Mouse (Mus musculus) heart, embryonic 13.5 days (tissue): ENCODE data around the gene Cxcr5. TPM values are rescaled to one million over a fixed set of nuclear protein-coding genes. Genes with fewer than 3 reads are reported as not detected.

ENCODE experiments used
- ATAC-seq: fragments of 200-750 bp; cut with Nextera tagmentation; 2 replicates; pipeline ENCODE4 v1.8.0; 2017; ENCODE audit warnings: moderate TSS enrichment; ENCODE audit not compliant: insufficient number of reproducible peaks, low FRiP score, low TSS enrichment; ENCODE audit errors: extremely low read depth
- H3K27ac ChIP-seq: fragments of 300-500 bp; sonication (generic); replicated peaks from 2 replicates; pipeline ENCODE4 v1.5.1; 2015; ENCODE audit warnings: moderate library complexity, mild to moderate bottlenecking, inconsistent platforms
- H3K27me3 ChIP-seq: fragments of 300-500 bp; sonication (generic); replicated peaks from 2 replicates; pipeline ENCODE4 v1.6.1; 2015; ENCODE audit warnings: mild to moderate bottlenecking, inconsistent platforms
- H3K36me3 ChIP-seq: fragments of 300-500 bp; sonication (generic); 2 replicates; pipeline ENCODE4 v1.6.1; 2015; ENCODE audit warnings: mild to moderate bottlenecking, inconsistent platforms
- H3K4me1 ChIP-seq: fragments of 300-500 bp; sonication (generic); 2 replicates; pipeline ENCODE4 v1.6.1; 2015; ENCODE audit warnings: inconsistent platforms
- H3K4me2 ChIP-seq: fragments of 300-500 bp; sonication (generic); 2 replicates; pipeline ENCODE4 v1.6.1; 2015; ENCODE audit warnings: inconsistent platforms, mild to moderate bottlenecking, moderate library complexity
- H3K4me3 ChIP-seq: fragments of 300-500 bp; sonication (generic); 2 replicates; pipeline ENCODE4 v1.5.1; 2015; ENCODE audit warnings: moderate library complexity, mild to moderate bottlenecking, inconsistent platforms
- H3K9ac ChIP-seq: fragments of 300-500 bp; sonication (generic); 2 replicates; pipeline ENCODE4 v1.6.1; 2015; ENCODE audit warnings: inconsistent platforms, mild to moderate bottlenecking, moderate library complexity
- H3K9me3 ChIP-seq: fragments of 300-500 bp; sonication (generic); 2 replicates; pipeline ENCODE4 v1.6.1; 2016; ENCODE audit warnings: inconsistent platforms
- WGBS: fragments of 180-500 bp; shearing (Covaris S2); methylation state at CpG from one replicate; pipeline ENCODE4 v1.1.7; 2015; ENCODE audit warnings: mixed read lengths; 5-methylcytosine and 5-hydroxymethylcytosine counted together
- polyA plus RNA-seq: library from polyadenylated mRNA; unstranded; fragments of >200 nt; fragmentation: Nextera tagmentation; extraction: Ambion mirVana; gene quantifications from 2 replicates; pipeline ENCODE4 v1.2.1, GENCODE M21; 2015

Gene Cxcr5
- polyA plus RNA-seq, 1 experiment from 2014 or later, result not detected

DNA sequence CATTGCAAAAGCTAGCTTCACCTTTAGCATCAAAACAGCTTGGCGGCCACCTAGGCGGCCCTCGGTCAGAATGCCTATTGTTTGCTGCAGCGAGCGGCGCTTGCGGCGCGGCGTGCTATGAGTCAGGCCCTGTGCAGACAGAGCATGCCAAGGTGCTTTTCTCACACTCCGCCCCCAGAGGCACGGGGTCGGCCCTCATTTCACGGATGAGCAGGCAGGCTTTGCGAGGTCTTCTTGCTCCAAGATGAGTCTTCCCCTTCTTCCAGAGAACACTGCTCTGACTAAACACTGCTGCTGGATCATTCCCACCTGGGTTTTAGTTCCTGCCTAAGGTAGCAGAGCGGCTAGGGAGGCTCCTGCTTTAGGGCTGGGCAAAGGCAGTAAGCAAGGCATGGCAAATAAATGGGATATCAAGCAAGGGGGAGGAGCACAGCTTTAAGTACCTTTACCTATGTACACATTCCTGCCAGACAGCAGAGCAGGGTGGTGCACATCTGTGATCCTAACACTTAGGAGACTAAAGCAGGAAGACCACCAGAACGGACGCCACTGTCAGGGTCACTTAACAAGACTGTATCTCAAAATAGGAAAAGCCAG is 37.3 kb upstream of the Cxcr5 start:
- 0 out of 2 replicates have a peak overlapping the region, but pooled peaks have one; percentile 5 for H3K27ac ChIP-seq
- peak overlapping the region; percentile 43 for H3K4me3 ChIP-seq
- peak overlapping the region; percentile 72 for H3K4me2 ChIP-seq
- 5% methylated on average over 18 of the region's 18 CpGs for WGBS
- ATAC-seq, result no peak
- no peaks in the 10 kb centered on the region for H3K36me3 ChIP-seq
- H3K9ac ChIP-seq, result peak overlapping the region; percentile 66
- peaks cover 37% of the 10 kb centered on the region for H3K4me1 ChIP-seq
- 0 out of 2 replicates have a peak, but pooled peaks cover 4% of the 10 kb centered on the region for H3K27me3 ChIP-seq
- no peaks in the 10 kb centered on the region for H3K9me3 ChIP-seq

GRCm38 (mm10) chr9:44597742-44598141 is 36.1 kb upstream of the Cxcr5 start:
- H3K9me3 ChIP-seq, result no peaks in the 10 kb centered on the region

GRCm38 (mm10) chr9:44595537-44595930 is 33.9 kb upstream of the Cxcr5 start:
- no peak overlapping the region for H3K27ac ChIP-seq
- H3K9me3 ChIP-seq, result no peaks in the 10 kb centered on the region
- no peaks in the 10 kb centered on the region for H3K36me3 ChIP-seq
- no peak for ATAC-seq
- H3K4me2 ChIP-seq, result no peak overlapping the region
- no peak overlapping the region for H3K9ac ChIP-seq
- H3K4me1 ChIP-seq, result peaks cover 29% of the 10 kb centered on the region
- WGBS, result 82% methylated on average over 1 of the region's 1 CpGs
- no peak overlapping the region for H3K4me3 ChIP-seq
- H3K27me3 ChIP-seq, result 0 out of 2 replicates have a peak, but pooled peaks cover 4% of the 10 kb centered on the region

More at GRCm38 (mm10) chr9:44597742-44598141, 36.1 kb upstream of the Cxcr5 start:
- Histone ChIP-seq H3K36me3 (no peaks in the 10 kb centered on the region), H3K27me3 (0 out of 2 replicates have a peak, but pooled peaks cover 4% of the 10 kb centered on the region), H3K27ac (no peak overlapping the region), H3K4me2 (no peak overlapping the region), H3K4me3 (no peak overlapping the region), H3K4me1 (peaks cover 31% of the 10 kb centered on the region), H3K9ac (no peak overlapping the region)
- WGBS, result 86% methylated on average over 2 of the region's 2 CpGs
- no peak for ATAC-seq

GRCm38 (mm10) chr9:44594901-44595536 is 33.3 kb upstream of the Cxcr5 start:
- no peaks in the 10 kb centered on the region for H3K9me3 ChIP-seq
- WGBS, result 81% methylated on average over 9 of the region's 9 CpGs

DNA sequence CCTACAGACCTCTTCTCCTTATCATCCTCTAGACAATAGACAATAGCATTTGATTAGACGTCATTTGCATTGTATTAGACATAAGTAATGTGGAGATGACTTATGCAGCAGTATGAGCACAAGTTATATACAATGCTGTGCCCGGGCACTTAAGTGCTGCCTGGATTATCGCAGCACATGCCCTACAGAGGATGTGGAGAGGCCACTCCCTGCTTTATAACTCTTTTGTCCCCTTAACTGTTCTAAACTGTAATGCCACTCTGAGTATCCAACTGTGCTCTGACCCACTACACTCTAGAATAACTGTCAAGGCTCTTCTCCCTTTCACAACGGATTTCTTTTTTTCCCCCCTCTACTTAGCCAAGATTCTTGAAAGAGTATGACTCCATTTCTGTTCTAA is 32.2 kb upstream of the Cxcr5 start:
- no peak overlapping the region for H3K4me2 ChIP-seq
- no peak overlapping the region for H3K4me3 ChIP-seq
- no peaks in the 10 kb centered on the region for H3K9me3 ChIP-seq
- 67% methylated on average over 4 of the region's 4 CpGs for WGBS
- H3K27ac ChIP-seq, result no peak overlapping the region
- ATAC-seq, result no peak
- H3K27me3 ChIP-seq, result 0 out of 2 replicates have a peak, but pooled peaks cover 4% of the 10 kb centered on the region
- H3K9ac ChIP-seq, result no peak overlapping the region
- H3K4me1 ChIP-seq, result peaks cover 14% of the 10 kb centered on the region
- H3K36me3 ChIP-seq, result no peaks in the 10 kb centered on the region

More at GRCm38 (mm10) chr9:44594901-44595536, 33.3 kb upstream of the Cxcr5 start:
- H3K4me2 ChIP-seq, result no peak overlapping the region
- H3K4me3 ChIP-seq, result no peak overlapping the region
- H3K4me1 ChIP-seq, result peaks cover 25% of the 10 kb centered on the region
- 0 out of 2 replicates have a peak, but pooled peaks cover 4% of the 10 kb centered on the region for H3K27me3 ChIP-seq
- no peaks in the 10 kb centered on the region for H3K36me3 ChIP-seq
- H3K27ac ChIP-seq, result no peak overlapping the region
- no peak overlapping the region for H3K9ac ChIP-seq
- no peak for ATAC-seq

DNA sequence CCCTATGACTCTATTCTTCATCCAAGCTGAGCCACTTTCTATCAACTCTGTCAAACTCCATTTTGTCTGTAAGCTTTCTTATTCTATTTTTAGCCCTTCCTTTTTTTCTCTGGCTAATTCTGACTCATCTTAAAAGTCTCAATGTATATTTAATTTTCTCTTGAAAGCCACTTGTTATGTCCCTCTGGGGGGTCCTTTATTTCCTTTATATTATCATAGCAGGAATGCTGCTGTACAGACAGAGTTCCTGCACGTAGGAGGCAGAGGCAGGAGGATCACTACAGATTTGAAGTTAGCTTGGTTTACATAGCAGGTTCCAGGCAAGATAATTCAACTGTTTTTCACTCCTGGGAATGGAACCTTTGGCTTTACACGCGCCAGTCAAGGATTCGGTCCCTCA is 31.5 kb upstream of the Cxcr5 start:
- 75% methylated on average over 4 of the region's 4 CpGs for WGBS
- no peaks in the 10 kb centered on the region for H3K9me3 ChIP-seq
- H3K4me3 ChIP-seq, result no peak overlapping the region
- H3K9ac ChIP-seq, result no peak overlapping the region
- H3K4me1 ChIP-seq, result peaks cover 7% of the 10 kb centered on the region
- H3K4me2 ChIP-seq, result no peak overlapping the region
- no peak overlapping the region for H3K27ac ChIP-seq
- no peak for ATAC-seq
- H3K36me3 ChIP-seq, result no peaks in the 10 kb centered on the region
- 0 out of 2 replicates have a peak, but pooled peaks cover 3% of the 10 kb centered on the region for H3K27me3 ChIP-seq

DNA sequence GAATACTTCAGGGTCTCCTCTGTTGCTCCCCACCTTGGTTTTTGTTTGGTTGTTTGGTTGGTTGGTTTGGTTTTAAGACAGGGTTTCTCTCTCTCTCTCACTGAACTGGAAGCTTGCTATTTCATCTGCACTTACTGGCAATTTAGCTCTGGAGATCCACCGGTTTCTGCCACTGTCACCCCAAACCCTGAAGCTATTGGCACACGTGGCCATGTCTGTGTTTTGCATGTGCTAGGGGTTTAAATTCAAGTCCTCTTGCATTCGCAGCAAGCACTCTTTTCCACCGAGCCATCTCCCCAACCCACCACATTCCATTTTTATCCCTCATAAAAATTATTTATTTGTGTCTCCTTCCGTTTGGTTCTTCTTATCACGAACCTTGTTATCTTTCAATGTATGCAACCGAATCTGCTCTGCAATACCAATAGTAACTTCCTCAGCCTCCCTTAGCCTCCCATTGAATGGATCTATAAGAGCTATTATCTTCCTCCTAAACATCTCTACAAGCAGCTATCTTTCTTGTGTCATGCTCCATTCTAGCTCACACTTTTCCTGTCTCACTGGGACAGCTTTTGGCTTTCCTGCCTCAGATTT is 30.0 kb upstream of the Cxcr5 start:
- no peak overlapping the region for H3K9ac ChIP-seq
- H3K36me3 ChIP-seq, result no peaks in the 10 kb centered on the region
- H3K9me3 ChIP-seq, result no peaks in the 10 kb centered on the region
- no peak overlapping the region for H3K27ac ChIP-seq
- no peak overlapping the region for H3K4me3 ChIP-seq
- no peak for ATAC-seq
- H3K4me1 ChIP-seq, result peaks cover 1% of the 10 kb centered on the region; the same call in 1 of the 2 replicates
- no peaks in the 10 kb centered on the region for H3K27me3 ChIP-seq
- WGBS, result 60% methylated on average over 7 of the region's 7 CpGs
- H3K4me2 ChIP-seq, result no peak overlapping the region

DNA sequence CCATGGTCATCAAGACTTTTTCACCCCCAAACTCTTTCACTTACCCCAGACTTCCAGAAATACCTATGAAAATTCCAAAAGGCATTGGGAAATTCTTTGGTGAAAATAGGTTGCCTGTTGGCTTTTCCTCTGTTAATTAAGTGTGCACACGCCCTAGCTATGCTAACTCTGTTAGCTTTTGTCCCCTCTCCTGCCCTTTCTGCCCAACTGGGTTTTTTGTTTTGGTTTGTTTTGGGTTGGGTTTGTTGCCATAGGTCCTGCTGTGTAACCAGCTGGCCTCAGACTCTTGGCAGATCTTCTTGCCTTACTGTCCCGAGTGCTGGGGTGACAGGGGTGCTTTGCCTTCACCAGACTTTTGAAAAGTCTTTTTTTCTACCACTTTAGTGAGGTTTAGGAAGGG is 29.3 kb upstream of the Cxcr5 start:
- no peak overlapping the region for H3K27ac ChIP-seq
- 31% methylated on average over 2 of the region's 2 CpGs for WGBS
- no peak for ATAC-seq

GRCm38 (mm10) chr9:44589095-44589494 is 27.4 kb upstream of the Cxcr5 start:
- H3K9me3 ChIP-seq, result peaks cover under 1% of the 10 kb centered on the region; the same call in 1 of the 2 replicates
- H3K4me1 ChIP-seq, result no peaks in the 10 kb centered on the region
- H3K4me2 ChIP-seq, result no peak overlapping the region
- no peak overlapping the region for H3K9ac ChIP-seq
- H3K27me3 ChIP-seq, result no peaks in the 10 kb centered on the region
- no peak overlapping the region for H3K4me3 ChIP-seq
- H3K36me3 ChIP-seq, result no peaks in the 10 kb centered on the region
- ATAC-seq, result no peak
- no peak overlapping the region for H3K27ac ChIP-seq

More for the DNA sequence above, 29.3 kb upstream of the Cxcr5 start:
- Histone ChIP-seq H3K4me1 (no peaks in the 10 kb centered on the region), H3K4me2 (no peak overlapping the region), H3K4me3 (no peak overlapping the region), H3K9ac (no peak overlapping the region), H3K9me3 (no peaks in the 10 kb centered on the region), H3K27me3 (no peaks in the 10 kb centered on the region), H3K36me3 (no peaks in the 10 kb centered on the region)

GRCm38 (mm10) chr9:44588605-44589004 is 26.9 kb upstream of the Cxcr5 start:
- 47% methylated on average over 9 of the region's 9 CpGs for WGBS

DNA sequence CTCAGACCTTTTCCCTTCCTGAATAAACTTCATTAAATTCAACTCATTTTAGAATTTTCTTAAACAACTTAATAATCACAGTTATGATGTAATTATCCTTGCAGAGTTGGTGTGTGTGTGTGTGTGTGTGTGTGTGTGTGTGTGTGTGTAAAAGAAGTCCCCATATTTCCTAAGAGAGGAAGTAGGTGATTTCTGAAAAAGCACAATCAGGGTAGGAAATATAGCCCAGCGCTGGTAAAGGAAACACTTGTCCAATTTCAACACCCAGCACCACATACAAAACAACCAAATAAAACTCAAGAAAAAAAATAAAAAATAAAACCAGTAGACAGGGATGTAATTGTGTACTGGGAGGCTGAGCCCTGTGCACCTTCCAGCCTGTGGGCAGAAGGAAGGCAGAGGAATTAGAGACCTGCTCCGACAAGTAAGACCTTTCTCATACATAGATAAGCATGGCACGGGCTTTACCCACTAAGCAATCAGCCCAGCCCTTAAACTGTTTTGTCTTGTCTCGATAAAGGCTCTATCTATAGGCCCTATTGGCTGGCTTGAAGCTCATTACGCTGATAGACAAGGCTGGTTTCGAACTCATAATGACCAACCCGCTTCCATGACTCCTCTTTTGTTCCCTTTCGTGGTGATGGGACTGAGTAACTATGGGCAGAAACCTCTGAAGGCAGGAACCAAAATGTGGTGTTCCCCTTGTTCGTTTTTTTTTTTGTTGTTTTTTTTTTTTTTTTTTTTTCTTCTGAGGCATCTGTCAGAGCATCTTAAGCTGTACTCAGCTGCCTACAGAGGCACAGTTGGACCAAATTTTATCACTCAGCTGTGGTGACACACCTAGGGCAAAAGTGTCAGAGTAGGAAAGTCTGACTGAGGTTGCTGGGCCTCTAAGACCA is 25.8 kb upstream of the Cxcr5 start:
- 68% methylated on average over 9 of the region's 9 CpGs for WGBS
- no peak overlapping the region for H3K9ac ChIP-seq
- peaks cover 6% of the 10 kb centered on the region; the same call in 1 of the 2 replicates for H3K9me3 ChIP-seq
- no peak overlapping the region for H3K27ac ChIP-seq
- no peak overlapping the region for H3K4me2 ChIP-seq
- H3K27me3 ChIP-seq, result no peaks in the 10 kb centered on the region
- ATAC-seq, result no peak
- no peaks in the 10 kb centered on the region for H3K4me1 ChIP-seq
- H3K36me3 ChIP-seq, result no peaks in the 10 kb centered on the region
- no peak overlapping the region for H3K4me3 ChIP-seq

More at GRCm38 (mm10) chr9:44588605-44589004, 26.9 kb upstream of the Cxcr5 start:
- no peaks in the 10 kb centered on the region for H3K4me1 ChIP-seq
- H3K27me3 ChIP-seq, result no peaks in the 10 kb centered on the region
- H3K36me3 ChIP-seq, result no peaks in the 10 kb centered on the region
- peaks cover 6% of the 10 kb centered on the region; the same call in 1 of the 2 replicates for H3K9me3 ChIP-seq
- H3K27ac ChIP-seq, result no peak overlapping the region
- no peak overlapping the region for H3K4me3 ChIP-seq
- H3K9ac ChIP-seq, result no peak overlapping the region
- no peak overlapping the region for H3K4me2 ChIP-seq
- no peak for ATAC-seq
